Mouse (Mus musculus): Measurements from ENCODE around the gene Otub2. TPM values are rescaled to one million over a fixed set of nuclear protein-coding genes. Genes with fewer than 3 reads are reported as not detected.

Otub2 gene
- polyA plus RNA-seq, 1 experiment, result 23.3 TPM

GRCm38 (mm10) chr12:103360812-103361211 lies 27.7 kb upstream of the Otub2 start:
- TF ChIP-seq POLR2AphosphoS2 (IDR thresholded peaks at IDR 0.05; ENCODE audit: insufficient read length, low read depth), result no peak
- TF ChIP-seq TCF3 (IDR thresholded peaks at IDR 0.05; ENCODE audit: insufficient read length, low read depth), result no peak
- no peak for TF ChIP-seq TCF12 (IDR thresholded peaks at IDR 0.05; ENCODE audit: insufficient read depth, poor library complexity, severe bottlenecking)
- no peak for TF ChIP-seq MYOG (IDR thresholded peaks at IDR 0.05; ENCODE audit: control insufficient read depth in 1 of 3, insufficient read depth in 1 of 3, insufficient read length in 2 of 3, low read depth in 2 of 3)
- no peak for TF ChIP-seq USF1 (IDR thresholded peaks at IDR 0.05; ENCODE audit: low read depth)
- no peak for TF ChIP-seq MYOD1 (IDR thresholded peaks at IDR 0.05; ENCODE audit: control insufficient read depth in 1 of 3, insufficient read length in 2 of 3, low read depth in 2 of 3)
- no peak for TF ChIP-seq MAX (IDR thresholded peaks at IDR 0.05; ENCODE audit: low read depth)
- TF ChIP-seq POLR2A (IDR thresholded peaks at IDR 0.05; ENCODE audit: insufficient read length, low read depth), result no peak
- no peak for TF ChIP-seq SRF (IDR thresholded peaks at IDR 0.05; ENCODE audit: control insufficient read depth, insufficient read length, low read depth)
- TF ChIP-seq CEBPB (IDR thresholded peaks at IDR 0.05; ENCODE audit: insufficient read depth, poor library complexity, severe bottlenecking), result no peak
- TF ChIP-seq REST (IDR thresholded peaks at IDR 0.05; ENCODE audit: insufficient read depth, insufficient read length), result no peak
- no peak for TF ChIP-seq E2F4 (IDR thresholded peaks at IDR 0.05; ENCODE audit: insufficient read depth)
- no peak overlapping the region for H3K4me2 ChIP-seq (ENCODE audit: low read depth)
- no peaks in the 10 kb centered on the region for H3K27me3 ChIP-seq (ENCODE audit: control insufficient read depth, insufficient read depth, insufficient read length)
- no peaks in the 10 kb centered on the region for H3K79me2 ChIP-seq (ENCODE audit: control insufficient read depth, insufficient read depth)
- no peak overlapping the region for H3ac ChIP-seq (ENCODE audit: control insufficient read depth, insufficient read length)
- no peaks in the 10 kb centered on the region for H3K36me3 ChIP-seq (ENCODE audit: control insufficient read depth, insufficient read depth)
- H3K4me3 ChIP-seq, result no peak overlapping the region

- TF ChIP-seq MAX (IDR thresholded peaks at IDR 0.05; ENCODE audit: low read depth) (no peak), TCF12 (IDR thresholded peaks at IDR 0.05; ENCODE audit: insufficient read depth, poor library complexity, severe bottlenecking) (no peak), MYOG (IDR thresholded peaks at IDR 0.05; ENCODE audit: control insufficient read depth in 1 of 3, insufficient read depth in 1 of 3, insufficient read length in 2 of 3, low read depth in 2 of 3) (no peak), CEBPB (IDR thresholded peaks at IDR 0.05; ENCODE audit: insufficient read depth, poor library complexity, severe bottlenecking) (no peak), MYOD1 (IDR thresholded peaks at IDR 0.05; ENCODE audit: control insufficient read depth in 1 of 3, insufficient read length in 2 of 3, low read depth in 2 of 3) (no peak), REST (IDR thresholded peaks at IDR 0.05; ENCODE audit: insufficient read depth, insufficient read length) (no peak), POLR2A (IDR thresholded peaks at IDR 0.05; ENCODE audit: insufficient read length, low read depth) (no peak), USF1 (IDR thresholded peaks at IDR 0.05; ENCODE audit: low read depth) (no peak), POLR2AphosphoS2 (IDR thresholded peaks at IDR 0.05; ENCODE audit: insufficient read length, low read depth) (no peak)
- Histone ChIP-seq H3K36me3 (ENCODE audit: control insufficient read depth, insufficient read depth) (no peaks in the 10 kb centered on the region), H3K4me2 (ENCODE audit: low read depth) (no peak overlapping the region), H3K27me3 (ENCODE audit: control insufficient read depth, insufficient read depth, insufficient read length) (no peaks in the 10 kb centered on the region), H3K4me3 (no peak overlapping the region), H3ac (ENCODE audit: control insufficient read depth, insufficient read length) (no peak overlapping the region), H3K79me2 (ENCODE audit: control insufficient read depth, insufficient read depth) (no peaks in the 10 kb centered on the region)
Measured at GRCm38 (mm10) chr12:103361539-103362307, 26.8 kb upstream of the Otub2 start.

GRCm38 (mm10) chr12:103362336-103362735 lies 26.1 kb upstream of the Otub2 start:
- H3K4me3 ChIP-seq, result no peak overlapping the region
- TF ChIP-seq MYOG (IDR thresholded peaks at IDR 0.05; ENCODE audit: control insufficient read depth in 1 of 3, insufficient read depth in 1 of 3, insufficient read length in 2 of 3, low read depth in 2 of 3), result peak in 1 of 3 experiments; percentile 39
- TF ChIP-seq TCF3 (IDR thresholded peaks at IDR 0.05; ENCODE audit: insufficient read length, low read depth), result no peak
- TF ChIP-seq POLR2A (IDR thresholded peaks at IDR 0.05; ENCODE audit: insufficient read length, low read depth), result no peak
- H3K36me3 ChIP-seq (ENCODE audit: control insufficient read depth, insufficient read depth), result no peaks in the 10 kb centered on the region
- H3K79me2 ChIP-seq (ENCODE audit: control insufficient read depth, insufficient read depth), result no peaks in the 10 kb centered on the region
- H3ac ChIP-seq (ENCODE audit: control insufficient read depth, insufficient read length), result no peak overlapping the region
- H3K27me3 ChIP-seq (ENCODE audit: control insufficient read depth, insufficient read depth, insufficient read length), result no peaks in the 10 kb centered on the region
- no peak overlapping the region for H3K4me2 ChIP-seq (ENCODE audit: low read depth)

GRCm38 (mm10) chr12:103367171-103367570 lies 21.3 kb upstream of the Otub2 start:
- Histone ChIP-seq H3K36me3 (ENCODE audit: control insufficient read depth, insufficient read depth) (no peaks in the 10 kb centered on the region), H3K4me3 (no peak overlapping the region), H3K27me3 (ENCODE audit: control insufficient read depth, insufficient read depth, insufficient read length) (no peaks in the 10 kb centered on the region), H3ac (ENCODE audit: control insufficient read depth, insufficient read length) (no peak overlapping the region), H3K4me2 (ENCODE audit: low read depth) (no peak overlapping the region), H3K79me2 (ENCODE audit: control insufficient read depth, insufficient read depth) (no peaks in the 10 kb centered on the region)
- TF ChIP-seq POLR2AphosphoS2 (IDR thresholded peaks at IDR 0.05; ENCODE audit: insufficient read length, low read depth), result no peak
- TF ChIP-seq CEBPB (IDR thresholded peaks at IDR 0.05; ENCODE audit: insufficient read depth, poor library complexity, severe bottlenecking), result no peak
- no peak for TF ChIP-seq POLR2A (IDR thresholded peaks at IDR 0.05; ENCODE audit: insufficient read length, low read depth)
- no peak for TF ChIP-seq TCF12 (IDR thresholded peaks at IDR 0.05; ENCODE audit: insufficient read depth, poor library complexity, severe bottlenecking)
- TF ChIP-seq E2F4 (IDR thresholded peaks at IDR 0.05; ENCODE audit: insufficient read depth), result no peak
- no peak for TF ChIP-seq TCF3 (IDR thresholded peaks at IDR 0.05; ENCODE audit: insufficient read length, low read depth)
- no peak for TF ChIP-seq MYOG (IDR thresholded peaks at IDR 0.05; ENCODE audit: control insufficient read depth in 1 of 3, insufficient read depth in 1 of 3, insufficient read length in 2 of 3, low read depth in 2 of 3)
- no peak for TF ChIP-seq MAX (IDR thresholded peaks at IDR 0.05; ENCODE audit: low read depth)
- TF ChIP-seq USF1 (IDR thresholded peaks at IDR 0.05; ENCODE audit: low read depth), result no peak
- TF ChIP-seq REST (IDR thresholded peaks at IDR 0.05; ENCODE audit: insufficient read depth, insufficient read length), result no peak
- no peak for TF ChIP-seq SRF (IDR thresholded peaks at IDR 0.05; ENCODE audit: control insufficient read depth, insufficient read length, low read depth)
- TF ChIP-seq MYOD1 (IDR thresholded peaks at IDR 0.05; ENCODE audit: control insufficient read depth in 1 of 3, insufficient read length in 2 of 3, low read depth in 2 of 3), result no peak

Measured in myocyte (in vitro differentiated cells).